Comparison of ENCODE assay signal across 8 mouse cellular contexts in the genomic region with DNA sequence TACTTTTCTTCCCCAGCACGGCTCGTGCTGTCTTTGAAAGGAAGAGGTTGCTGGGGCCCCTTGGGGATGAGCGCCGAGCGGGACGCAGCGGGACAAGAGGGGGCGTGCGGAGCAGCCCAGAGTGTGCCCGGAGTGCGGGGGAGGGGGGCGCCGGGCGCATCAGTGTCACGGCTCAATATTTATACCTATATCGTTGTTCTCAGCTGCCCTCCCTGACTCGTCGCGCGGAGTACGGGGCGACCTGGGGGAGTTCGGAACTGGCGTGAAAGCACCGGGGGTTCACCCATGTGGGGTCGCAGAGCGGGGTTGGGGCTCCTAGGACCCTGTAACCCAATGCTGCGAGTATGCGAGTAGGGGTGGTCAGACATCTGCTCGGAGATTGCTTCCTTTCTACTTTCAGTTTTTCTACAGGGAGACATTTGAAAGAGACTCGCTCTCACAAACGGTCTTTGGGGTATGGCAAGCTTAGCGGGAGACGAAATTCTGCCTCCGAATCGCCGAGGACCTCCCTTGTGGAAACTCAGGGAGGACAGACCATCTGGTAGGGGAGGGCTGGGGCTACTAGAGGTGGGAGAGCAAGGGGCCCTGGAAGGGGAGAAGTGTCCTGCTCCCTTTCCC. TPM values are rescaled to one million over a fixed set of nuclear protein-coding genes. Genes with fewer than 3 reads are reported as not detected.
DNase-seq lines count a peak whose midpoint lies in the region; ATAC-seq and TF ChIP-seq lines count a peak whose summit lies in the region.

Gene E030030I06Rik, minus strand, starts transcription at position 198 of the 618 bp plus-strand sequence.

- H3K4me3 ChIP-seq in forebrain, embryonic 13.5 days, result peak within 1 kb of the TSS; percentile 58
- H3K4me3 ChIP-seq in kidney, adult 2 months (ENCODE audit: insufficient read depth, low read depth, low read length), result peak within 1 kb of the TSS; percentile 89
- peak within 1 kb of the TSS; percentile 55 for H3K4me3 ChIP-seq in midbrain, embryonic 14.5 days (replicated peaks; ENCODE audit: low read depth, low read length)

- H3K27me3 ChIP-seq in forebrain, embryonic 13.5 days, result peaks cover 46% of the 10 kb centered on the region
- peaks cover 3% of the 10 kb centered on the region; the same call in 1 of the 2 replicates for H3K27me3 ChIP-seq in kidney, adult 2 months (replicated peaks; ENCODE audit: control insufficient read depth, insufficient read depth, low read length)
- peaks cover 29% of the 10 kb centered on the region; the same call in 1 of the 2 replicates for H3K27me3 ChIP-seq in midbrain, embryonic 14.5 days (ENCODE audit: control insufficient read depth, insufficient read depth, low read length)

- H3K36me3 ChIP-seq in forebrain, embryonic 13.5 days (ENCODE audit: poor library complexity, severe bottlenecking), result no peaks in the 10 kb centered on the region
- no peaks in the 10 kb centered on the region for H3K36me3 ChIP-seq in kidney, adult 2 months (ENCODE audit: control insufficient read depth, insufficient read depth, low read length)
- H3K36me3 ChIP-seq in midbrain, embryonic 14.5 days (ENCODE audit: control insufficient read depth, insufficient read depth, low read length), result no peaks in the 10 kb centered on the region

- no peak for TF ChIP-seq POLR2A in kidney, adult 2 months (IDR thresholded peaks at IDR 0.05; ENCODE audit: low read depth, low read length)

- TF ChIP-seq CTCF in kidney, adult 2 months (conservative IDR thresholded peaks at IDR 0.05; ENCODE audit: insufficient read depth, insufficient read length, low read depth, low read length), result no peak

- peak within 1 kb of the TSS; percentile 85 for H3K4me2 ChIP-seq in forebrain, embryonic 13.5 days
- peak within 1 kb of the TSS; percentile 77 for H3K4me2 ChIP-seq in midbrain, embryonic 14.5 days (ENCODE audit: low read length)

- no peaks in the 10 kb centered on the region for H3K9me3 ChIP-seq in forebrain, embryonic 13.5 days (replicated peaks)
- H3K9me3 ChIP-seq in midbrain, embryonic 14.5 days (ENCODE audit: control insufficient read depth, low read length), result no peaks in the 10 kb centered on the region

- DNase-seq in adrenal gland, adult 2 months, result peak; percentile 49
- DNase-seq in adrenal gland, adult (ENCODE audit: inconsistent age in 2 of 2, low spot score in 1 of 2), result no peak
- peak; percentile 22 to 70 for DNase-seq in spleen, postnatal 4 days (ENCODE audit: low spot score in 2 of 2)
- DNase-seq in spleen, adult 12 weeks (ENCODE audit: low spot score), result no peak
- peak; percentile 43 for DNase-seq in kidney, adult 2 months
- peak; percentile 57 for DNase-seq in midbrain, embryonic 14.5 days
- no peak for DNase-seq in gastrocnemius, postnatal 25 days

- H3K9ac ChIP-seq in forebrain, embryonic 13.5 days, result peak within 1 kb of the TSS; percentile 71
- H3K9ac ChIP-seq in midbrain, embryonic 14.5 days (replicated peaks; ENCODE audit: low read length), result peak within 1 kb of the TSS; percentile 47

- 0 out of 2 replicates have a peak within 1 kb of the TSS, but pooled peaks have one; percentile 31 for H3K27ac ChIP-seq in forebrain, embryonic 13.5 days
- peak within 1 kb of the TSS; percentile 66 for H3K27ac ChIP-seq in kidney, adult 2 months (ENCODE audit: insufficient read depth, low read depth, low read length)
- H3K27ac ChIP-seq in midbrain, embryonic 14.5 days (replicated peaks; ENCODE audit: low read depth, low read length), result no peak within 1 kb of the TSS; the same call in 1 of the 2 replicates

- peaks cover 28% of the 10 kb centered on the region for H3K4me1 ChIP-seq in forebrain, embryonic 13.5 days
- H3K4me1 ChIP-seq in kidney, adult 2 months (ENCODE audit: control insufficient read depth, insufficient read depth, low read length), result no peaks in the 10 kb centered on the region
- peaks cover 5% of the 10 kb centered on the region for H3K4me1 ChIP-seq in midbrain, embryonic 14.5 days (ENCODE audit: control insufficient read depth, insufficient read depth, low read length)

- peak; percentile 58 for ATAC-seq in forebrain, embryonic 13.5 days
- peak; percentile 57 for ATAC-seq in midbrain, embryonic 14.5 days (ENCODE audit: low FRiP score, low TSS enrichment)

- WGBS in forebrain, embryonic 13.5 days, result under 1% methylated on average over 36 of the region's 37 CpGs
- WGBS in kidney, adult 2 months, result under 1% methylated on average over 37 of the region's 37 CpGs
- under 1% methylated on average over 37 of the region's 37 CpGs for WGBS in midbrain, embryonic 14.5 days

RNA-seq across cellular contexts. Expression of gene E030030I06Rik, which starts in this region (rescaled TPM):
- 1 to 10 TPM; 4.7 to 9.8 TPM for total RNA-seq in adrenal gland, adult 2 months (2021)
- 4.3 and 8.1 TPM in 2 replicates for polyA plus RNA-seq in adrenal gland, adult 2 months (2012; rRNA removed)
- polyA plus RNA-seq in forebrain, embryonic 13.5 days (2015; fragmentation: Nextera tagmentation; extraction: Ambion mirVana), result 8.9 and 10.3 TPM in 2 replicates
- 3.6 and 7.5 TPM in 2 replicates for polyA plus RNA-seq in kidney, adult 2 months (2012; rRNA removed)
- polyA plus RNA-seq in midbrain, embryonic 14.5 days (2014; fragmentation: Nextera tagmentation; extraction: Ambion mirVana), result 1.8 and 3.6 TPM in 2 replicates
- 1 to 10 TPM; 1.2 to 2.1 TPM for total RNA-seq in gastrocnemius, postnatal 25 days (2021)

Comparison
In these comparisons a context has a peak if more than half of its experiments do, and no peak if none do; other contexts are left out.
1. DNase-seq: peak in adrenal gland, adult 2 months (single experiment), spleen, postnatal 4 days (2 of 2), kidney, adult 2 months (single experiment) and midbrain, embryonic 14.5 days (single experiment); none in adrenal gland, adult (0 of 2), spleen, adult 12 weeks (single experiment) and gastrocnemius, postnatal 25 days (single experiment).
2. Peak in every context shown above with its lines, with median percentiles within 50 percentile points of each other: H3K4me3 ChIP-seq.